Mouse (Mus musculus) midbrain, embryonic 13.5 days (tissue): ENCODE measurements around the gene Cyp4a12a. TPM values are rescaled to one million over a fixed set of nuclear protein-coding genes. Genes with fewer than 3 reads are reported as not detected.
"Not testable (repeated sequence)": the region's sequence is repeated elsewhere in the genome, so short reads cannot be mapped to it uniquely, and the experiment has no call there.

Experiments
- ATAC-seq: fragments of 200-750 bp; cut with Nextera tagmentation; 2 replicates; pipeline ENCODE4 v1.8.0; 2017; ENCODE audit warnings: mild to moderate bottlenecking, moderate TSS enrichment, moderate library complexity
- H3K27ac ChIP-seq: fragments of 300-500 bp; sonication (generic); 2 replicates; pipeline ENCODE4 v1.5.1; 2015; ENCODE audit warnings: inconsistent platforms, mild to moderate bottlenecking, moderate library complexity
- H3K27me3 ChIP-seq: fragments of 300-500 bp; sonication (generic); 2 replicates; pipeline ENCODE4 v1.6.1; 2015; ENCODE audit warnings: mild to moderate bottlenecking, inconsistent platforms
- H3K36me3 ChIP-seq: fragments of 300-500 bp; sonication (generic); 2 replicates; pipeline ENCODE4 v1.6.1; 2015; ENCODE audit warnings: mild to moderate bottlenecking, inconsistent platforms
- H3K4me1 ChIP-seq: fragments of 300-500 bp; sonication (generic); replicated peaks from 2 replicates; pipeline ENCODE4 v1.6.1; 2015; ENCODE audit warnings: inconsistent platforms
- H3K4me2 ChIP-seq: fragments of 300-500 bp; sonication (generic); replicated peaks from 2 replicates; pipeline ENCODE4 v1.6.1; 2015; ENCODE audit warnings: moderate library complexity, mild to moderate bottlenecking, inconsistent platforms
- H3K4me3 ChIP-seq: fragments of 300-500 bp; sonication (generic); replicated peaks from 2 replicates; pipeline ENCODE4 v1.5.1; 2015; ENCODE audit warnings: mild to moderate bottlenecking, inconsistent platforms
- H3K9ac ChIP-seq: fragments of 300-500 bp; sonication (generic); replicated peaks from 2 replicates; pipeline ENCODE4 v1.6.1; 2015; ENCODE audit warnings: mild to moderate bottlenecking, inconsistent platforms
- H3K9me3 ChIP-seq: fragments of 300-500 bp; sonication (generic); 2 replicates; pipeline ENCODE4 v1.6.1; 2016; ENCODE audit warnings: mild to moderate bottlenecking, inconsistent platforms
- WGBS: fragments of 180-500 bp; shearing (Covaris S2); methylation state at CpG from one replicate; pipeline ENCODE4 v1.1.7; 2015; 5-methylcytosine and 5-hydroxymethylcytosine counted together
- polyA plus RNA-seq: library from polyadenylated mRNA; unstranded; fragments of >200 nt; fragmentation: Nextera tagmentation; extraction: Ambion mirVana; gene quantifications from 2 replicates; pipeline ENCODE4 v1.2.1, GENCODE M21; 2015

The Cyp4a12a gene
- polyA plus RNA-seq: not detected in 2 replicates

DNA sequence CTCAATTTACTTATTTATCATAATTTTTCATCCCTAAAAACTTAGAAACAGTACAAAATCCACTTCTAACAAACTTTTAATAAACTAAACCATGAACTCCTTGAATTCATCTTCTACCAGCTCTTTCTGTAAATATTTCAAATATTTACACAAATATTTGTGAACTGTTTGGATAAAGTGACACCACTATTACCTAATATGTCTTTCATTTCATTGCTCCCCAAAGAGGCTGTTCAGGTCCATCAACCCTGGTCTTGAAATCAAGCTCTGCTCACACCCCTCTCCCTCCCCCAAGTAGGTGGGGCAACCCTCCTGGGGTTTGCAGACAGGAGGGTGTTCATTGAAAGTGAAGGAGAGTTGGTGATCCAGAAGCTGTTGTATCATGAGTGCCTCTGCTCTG, at the start of gene Cyp4a12a:
Gene Cyp4a12a (plus strand): TSS at position 301 of the 400 bp plus-strand sequence.
- not testable (repeated sequence) for H3K27ac ChIP-seq

DNA sequence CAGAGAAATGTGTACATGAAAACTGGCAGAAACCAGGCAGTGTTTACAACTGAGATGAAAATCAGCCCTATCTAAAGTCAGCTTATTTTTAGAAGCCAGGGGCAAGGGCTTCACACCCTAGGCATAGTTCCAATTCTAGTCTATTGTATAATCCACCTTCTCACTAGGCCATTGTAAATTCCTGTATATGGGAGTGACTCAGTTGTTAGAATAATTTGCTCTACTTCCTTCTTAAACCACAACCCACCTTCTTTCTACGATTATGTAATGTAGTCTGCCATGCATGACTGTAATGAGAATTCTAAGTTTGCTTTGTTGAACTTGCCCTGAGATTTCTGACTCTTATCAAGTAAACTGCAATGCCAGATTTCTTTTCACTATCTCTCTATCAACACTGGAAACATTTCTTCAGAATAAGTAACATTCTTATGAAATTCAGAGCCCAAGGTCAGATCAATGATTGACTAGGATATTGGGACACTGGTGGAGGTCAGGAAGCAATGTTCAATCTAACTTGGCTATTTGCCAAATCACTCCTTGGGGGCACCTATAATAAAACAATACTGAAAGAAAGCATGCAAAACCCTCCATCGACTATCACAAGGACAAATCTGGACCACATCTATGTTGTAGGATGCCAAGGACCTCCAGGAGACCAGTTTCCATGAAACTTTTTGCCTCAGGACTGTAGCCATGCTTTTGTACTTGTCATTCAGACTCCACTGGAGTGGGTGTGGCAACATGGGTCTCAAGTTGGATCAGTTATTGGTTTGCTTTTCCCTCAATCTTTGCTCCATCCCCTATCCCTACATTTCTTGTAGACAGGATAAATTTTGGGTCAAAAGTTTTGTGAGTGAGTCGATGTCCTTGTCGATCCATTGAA, 33.9 kb upstream of the Cyp4a12a start:
- H3K27me3 ChIP-seq, H3K36me3 ChIP-seq, H3K9ac ChIP-seq, H3K4me2 ChIP-seq, ATAC-seq, H3K27ac ChIP-seq, H3K4me3 ChIP-seq, H3K4me1 ChIP-seq, H3K9me3 ChIP-seq: not testable (repeated sequence)
- 82% methylated on average over 3 of the region's 4 CpGs for WGBS

More for the DNA sequence above, at the start of gene Cyp4a12a:
- not testable (repeated sequence) for H3K4me2 ChIP-seq, ATAC-seq, H3K9me3 ChIP-seq, H3K4me1 ChIP-seq, H3K9ac ChIP-seq, H3K4me3 ChIP-seq, H3K36me3 ChIP-seq, H3K27me3 ChIP-seq

DNA sequence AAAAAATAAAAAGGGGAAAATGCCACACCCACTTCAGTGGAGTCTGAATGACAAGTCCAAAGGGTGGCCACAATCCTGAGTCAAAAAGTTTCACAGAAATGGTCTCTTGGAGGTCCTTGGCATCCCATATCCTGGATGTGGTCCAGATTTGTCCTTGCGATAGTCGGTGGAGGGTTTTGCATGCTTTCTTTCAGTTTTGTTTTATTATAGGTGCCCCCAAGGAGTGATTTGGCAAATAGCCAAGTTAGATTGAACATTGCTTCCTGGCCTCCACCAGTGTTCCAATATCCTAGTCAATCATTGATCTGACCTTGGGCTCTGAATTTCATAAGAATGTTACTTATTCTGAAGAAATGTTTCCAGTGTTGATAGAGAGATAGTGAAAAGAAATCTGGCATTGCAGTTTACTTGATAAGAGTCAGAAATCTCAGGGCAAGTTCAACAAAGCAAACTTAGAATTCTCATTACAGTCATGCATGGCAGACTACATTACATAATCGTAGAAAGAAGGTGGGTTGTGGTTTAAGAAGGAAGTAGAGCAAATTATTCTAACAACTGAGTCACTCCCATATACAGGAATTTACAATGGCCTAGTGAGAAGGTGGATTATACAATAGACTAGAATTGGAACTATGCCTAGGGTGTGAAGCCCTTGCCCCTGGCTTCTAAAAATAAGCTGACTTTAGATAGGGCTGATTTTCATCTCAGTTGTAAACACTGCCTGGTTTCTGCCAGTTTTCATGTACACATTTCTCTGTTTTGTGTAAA, 20.4 kb upstream of the Cyp4a12a start:
- not testable (repeated sequence) for H3K4me1 ChIP-seq, H3K9me3 ChIP-seq, H3K4me3 ChIP-seq, ATAC-seq, H3K27me3 ChIP-seq, H3K9ac ChIP-seq, H3K36me3 ChIP-seq, H3K4me2 ChIP-seq, H3K27ac ChIP-seq
- WGBS: 100% methylated on average over 2 of the region's 3 CpGs

DNA sequence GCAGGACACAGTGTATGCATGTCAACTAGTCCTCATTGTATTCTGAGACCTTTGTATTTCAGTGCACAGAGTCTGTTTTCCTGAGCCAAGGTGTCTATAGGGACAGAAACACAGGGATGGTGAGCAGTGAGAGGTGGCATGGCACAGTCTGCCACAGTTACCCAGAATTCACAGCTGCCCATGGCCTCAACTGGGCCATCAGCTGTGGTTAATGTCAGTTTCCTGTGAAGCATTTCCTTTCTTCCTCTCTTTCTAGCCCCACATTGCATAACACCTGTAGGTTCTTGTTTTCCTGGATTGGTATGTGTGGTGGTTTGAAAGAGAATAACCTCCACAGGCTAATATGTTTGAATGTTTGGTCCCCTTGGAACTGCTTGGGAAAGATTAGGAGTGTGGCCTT, 18.5 kb upstream of the Cyp4a12a start:
- no peaks in the 10 kb centered on the region for H3K36me3 ChIP-seq
- no peaks in the 10 kb centered on the region for H3K27me3 ChIP-seq
- H3K9me3 ChIP-seq: no peaks in the 10 kb centered on the region
- H3K4me1 ChIP-seq: 0 out of 2 replicates have a peak, but pooled peaks cover 5% of the 10 kb centered on the region
- ATAC-seq: 0 out of 2 replicates have a peak, but pooled peaks have one; percentile 28
- peak overlapping the region; percentile 58 for H3K4me2 ChIP-seq
- no peak overlapping the region for H3K27ac ChIP-seq
- peak overlapping the region; percentile 32; the same call in 1 of the 2 replicates for H3K9ac ChIP-seq
- peak overlapping the region; percentile 41 for H3K4me3 ChIP-seq

DNA sequence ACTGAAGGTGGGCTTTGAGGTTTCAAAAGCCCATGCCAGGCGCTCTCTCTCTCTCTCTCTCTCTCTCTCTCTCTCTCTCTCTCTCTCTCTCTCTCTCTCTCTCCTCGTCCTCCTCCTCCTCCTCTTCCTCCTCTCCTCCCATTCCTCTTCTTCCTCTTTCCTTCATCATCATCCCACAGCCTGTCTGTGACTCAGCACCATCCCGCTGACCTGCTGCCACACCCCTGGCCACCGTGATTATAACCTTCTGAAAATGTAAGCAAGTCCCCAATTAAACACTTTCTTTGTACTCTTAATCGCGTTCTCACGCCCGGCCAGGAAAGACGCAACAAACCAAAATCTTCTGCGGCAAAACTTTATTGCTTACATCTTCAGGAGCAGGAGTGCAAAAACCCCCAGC, 18.1 kb upstream of the Cyp4a12a start:
- not testable (repeated sequence) for H3K36me3 ChIP-seq, H3K9me3 ChIP-seq, H3K27ac ChIP-seq, H3K4me1 ChIP-seq, H3K27me3 ChIP-seq
- 14% methylated on average over 10 of the region's 10 CpGs for WGBS
- ATAC-seq: peak; percentile 83
- peak overlapping the region; percentile 32; the same call in 1 of the 2 replicates for H3K9ac ChIP-seq
- H3K4me2 ChIP-seq: peak overlapping the region; percentile 58
- peak overlapping the region; percentile 41 for H3K4me3 ChIP-seq

DNA sequence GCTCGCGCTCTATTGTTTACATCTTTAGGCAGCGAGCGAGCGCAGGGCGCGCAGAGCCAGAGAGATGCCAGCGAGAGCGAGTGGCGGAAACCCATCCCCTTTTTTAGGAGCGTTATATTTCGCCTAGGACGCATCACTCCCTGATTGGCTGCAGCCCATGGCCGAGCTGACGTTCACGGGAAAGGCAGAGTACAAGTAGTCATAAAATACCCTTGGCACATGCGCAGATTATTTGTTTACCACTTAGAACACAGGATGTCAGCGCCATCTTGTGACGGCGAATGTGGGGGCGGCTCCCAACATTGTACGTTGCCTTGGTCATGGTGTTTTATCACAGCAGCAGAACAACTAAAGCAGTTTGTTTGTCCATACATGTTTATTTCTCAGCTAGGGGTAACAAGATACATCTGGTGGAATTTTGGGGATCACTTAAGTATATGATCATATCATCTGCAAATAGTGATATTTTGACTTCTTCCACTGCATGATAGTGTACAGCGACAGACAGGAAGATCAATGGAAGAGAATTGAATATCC, 17.5 kb upstream of the Cyp4a12a start:
- WGBS: 16% methylated on average over 21 of the region's 23 CpGs
- not testable (repeated sequence) for H3K27ac ChIP-seq, H3K9ac ChIP-seq, H3K27me3 ChIP-seq, H3K36me3 ChIP-seq, H3K4me1 ChIP-seq, H3K9me3 ChIP-seq
- peak; percentile 88 for ATAC-seq
- Histone ChIP-seq H3K4me3 (peak overlapping the region; percentile 41), H3K4me2 (peak overlapping the region; percentile 58)

DNA sequence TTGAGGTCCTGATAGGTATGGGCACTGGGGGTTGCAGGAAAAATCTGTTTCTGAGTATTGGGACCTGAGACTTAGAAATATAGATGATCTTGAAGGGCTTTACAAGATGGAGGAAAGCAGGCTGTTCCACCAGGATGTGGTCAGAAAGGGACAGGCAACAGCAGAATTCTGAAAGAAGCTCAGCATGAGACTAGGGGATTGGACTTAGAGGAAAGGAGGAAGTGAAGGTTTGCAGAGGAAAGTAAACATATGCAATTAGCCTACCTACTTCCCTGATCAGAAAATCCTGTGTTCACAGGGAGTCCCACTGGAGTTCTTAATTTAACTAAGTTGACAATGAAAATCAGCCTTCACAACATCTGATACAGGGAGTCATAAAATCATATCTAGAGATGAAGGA, 26.9 kb downstream of the Cyp4a12a start:
- not testable (repeated sequence) for H3K4me1 ChIP-seq, H3K9me3 ChIP-seq, H3K9ac ChIP-seq, H3K27ac ChIP-seq, ATAC-seq, H3K27me3 ChIP-seq, H3K36me3 ChIP-seq, H3K4me2 ChIP-seq, H3K4me3 ChIP-seq

DNA sequence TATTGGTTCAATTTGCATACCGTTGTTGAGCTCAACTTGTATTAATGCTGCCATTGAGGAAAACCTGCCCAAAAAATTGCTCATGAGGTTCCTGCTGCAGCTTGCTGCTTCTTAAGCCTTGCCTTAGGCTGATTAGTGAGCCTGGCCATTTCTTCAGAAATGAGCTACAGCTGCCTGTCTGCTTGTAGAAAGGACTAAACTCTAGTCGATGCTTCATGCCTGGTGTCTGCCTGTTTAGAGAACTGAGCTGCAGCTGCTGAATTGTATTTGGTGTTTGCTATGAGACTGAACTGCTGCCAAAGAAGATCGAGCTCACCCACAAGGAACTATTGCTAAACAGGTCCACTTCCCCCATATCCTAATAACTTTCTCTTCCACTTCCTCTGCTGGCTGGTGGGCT, 66.8 kb downstream of the Cyp4a12a start:
- H3K4me2 ChIP-seq, H3K27ac ChIP-seq, H3K9me3 ChIP-seq, ATAC-seq, H3K4me1 ChIP-seq, H3K27me3 ChIP-seq, H3K4me3 ChIP-seq, H3K36me3 ChIP-seq, H3K9ac ChIP-seq: not testable (repeated sequence)
- WGBS: 96% methylated on average over 3 of the region's 3 CpGs

DNA sequence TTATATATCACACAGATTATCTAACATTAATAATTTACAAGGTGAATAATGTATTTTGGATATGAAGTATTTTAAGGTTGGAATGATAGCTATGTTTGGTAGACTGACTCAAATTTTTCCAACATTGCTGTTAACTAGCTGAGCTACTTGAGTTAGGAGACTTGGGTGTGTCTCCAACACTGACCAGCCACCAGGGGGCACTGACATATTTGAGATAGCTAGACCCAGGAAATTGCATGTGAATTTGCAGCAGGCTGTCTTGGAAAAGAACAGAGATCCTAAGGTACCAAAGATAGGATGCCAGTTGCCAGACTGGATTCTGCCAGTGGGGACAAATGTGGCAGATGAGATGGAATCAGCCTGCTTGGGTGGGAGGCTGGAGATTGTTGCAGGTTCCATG, 69.2 kb downstream of the Cyp4a12a start:
- not testable (repeated sequence) for H3K36me3 ChIP-seq, H3K27ac ChIP-seq, H3K9ac ChIP-seq, H3K4me3 ChIP-seq, H3K9me3 ChIP-seq, H3K4me2 ChIP-seq, ATAC-seq, H3K27me3 ChIP-seq, H3K4me1 ChIP-seq

Other genes starting within 250 kb of the Cyp4a12a start
- 7.6 and 11.9 TPM in 2 replicates for gene Tal1, start 242.6 kb upstream of the Cyp4a12a start, polyA plus RNA-seq
- gene Pdzk1ip1, start 210.3 kb upstream of the Cyp4a12a start, polyA plus RNA-seq: 5.9 and 6.3 TPM in 2 replicates
- gene Cyp4x1, start 164.8 kb upstream of the Cyp4a12a start, polyA plus RNA-seq: 3.6 and 4.4 TPM in 2 replicates
- not detected in 2 replicates for gene Cyp4a29, start 57.0 kb upstream of the Cyp4a12a start, polyA plus RNA-seq
- not detected in 2 replicates for gene Cyp4a12b, start 112.6 kb downstream of the Cyp4a12a start, polyA plus RNA-seq
- gene Cyp4a30b, start 153.6 kb downstream of the Cyp4a12a start, polyA plus RNA-seq: not detected in 2 replicates
- not detected in 2 replicates for gene Cyp4a14, start 197.1 kb downstream of the Cyp4a12a start, polyA plus RNA-seq
- gene Cyp4a10, start 219.2 kb downstream of the Cyp4a12a start, polyA plus RNA-seq: not detected in 2 replicates